Mouse (Mus musculus) c-Kit-negative CD71-positive TER-119-positive erythroid progenitor cells, embryonic 14.5 days (primary cell): ENCODE results near the gene Otol1.

ENCODE experiments used
- DNase-seq: peaks from one replicate; pipeline ENCODE4 v3.0.0-alpha.2; 2013; ENCODE audit warnings: low read depth, low spot score

The Otol1 gene

DNA sequence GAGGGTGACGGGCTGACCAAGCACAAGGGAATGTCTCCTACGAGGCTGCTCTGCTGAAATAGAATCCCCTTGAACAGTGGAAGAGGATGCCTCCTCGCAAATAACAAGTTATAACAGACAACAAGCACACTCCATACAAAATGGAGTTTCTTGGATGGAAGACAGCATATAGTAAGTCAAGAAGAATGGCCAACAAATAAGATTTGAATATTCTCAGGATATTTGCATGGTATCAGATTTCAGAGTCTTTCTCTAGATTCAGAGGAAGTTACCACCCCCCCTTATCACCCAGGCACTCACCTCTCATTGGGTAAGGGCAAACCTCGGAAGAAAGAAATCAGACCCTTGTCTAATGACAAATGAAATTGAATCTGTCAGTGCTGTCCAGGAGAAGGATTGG is at the start of gene Otol1:
Gene Otol1 (plus strand): TSS at position 301 of the 400 bp plus-strand sequence.
- DNase-seq: no peak

DNA sequence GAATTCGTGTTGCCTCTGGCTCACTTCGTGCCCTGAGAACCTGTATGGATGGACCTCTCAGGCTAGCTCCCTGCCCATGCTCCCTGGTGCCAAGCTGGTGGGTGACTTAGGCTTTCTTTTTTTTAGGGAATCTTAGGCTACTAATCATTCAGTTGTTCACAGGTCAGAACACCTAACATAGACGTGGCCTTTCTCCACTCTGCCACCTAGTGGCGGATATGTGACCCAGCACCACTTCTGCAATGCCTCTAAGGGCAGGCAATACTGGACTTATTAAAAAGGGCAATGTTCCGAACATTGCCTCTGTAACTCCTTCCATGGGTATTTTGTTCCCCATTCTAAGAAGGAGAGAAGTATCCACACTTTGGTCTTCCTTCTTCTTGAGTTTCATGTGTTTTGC is 45.2 kb upstream of the Otol1 start:
- peak; percentile 4 for DNase-seq

DNA sequence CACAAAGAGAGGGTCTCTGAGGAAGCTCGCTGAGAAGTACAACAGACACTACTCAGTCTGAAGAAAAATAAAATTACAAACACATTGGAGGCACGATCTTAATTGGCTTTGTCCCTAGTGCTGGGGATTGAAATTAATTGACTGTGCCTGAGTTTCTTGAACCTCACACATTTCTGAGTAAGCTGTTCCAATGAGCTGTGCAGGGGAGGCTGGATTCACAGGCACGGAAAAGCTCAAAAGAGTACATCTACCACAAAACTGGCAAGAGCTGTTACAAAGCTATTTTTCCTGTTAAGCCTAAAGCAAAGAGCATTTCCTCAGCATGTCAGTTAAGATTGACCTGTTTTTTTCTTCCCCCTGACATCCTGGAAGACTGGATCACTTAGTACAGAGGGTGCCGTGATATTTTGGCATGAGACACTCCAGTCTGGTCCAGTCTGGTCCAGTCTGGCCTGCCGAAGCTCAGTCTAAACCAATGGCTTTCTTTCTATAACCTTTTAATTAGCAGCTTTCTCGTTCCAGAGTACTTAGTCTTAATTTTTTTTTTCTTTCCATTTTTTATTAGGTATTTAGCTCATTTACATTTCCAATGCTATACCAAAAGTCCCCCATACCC is 35.8 kb upstream of the Otol1 start:
- DNase-seq: no peak

DNA sequence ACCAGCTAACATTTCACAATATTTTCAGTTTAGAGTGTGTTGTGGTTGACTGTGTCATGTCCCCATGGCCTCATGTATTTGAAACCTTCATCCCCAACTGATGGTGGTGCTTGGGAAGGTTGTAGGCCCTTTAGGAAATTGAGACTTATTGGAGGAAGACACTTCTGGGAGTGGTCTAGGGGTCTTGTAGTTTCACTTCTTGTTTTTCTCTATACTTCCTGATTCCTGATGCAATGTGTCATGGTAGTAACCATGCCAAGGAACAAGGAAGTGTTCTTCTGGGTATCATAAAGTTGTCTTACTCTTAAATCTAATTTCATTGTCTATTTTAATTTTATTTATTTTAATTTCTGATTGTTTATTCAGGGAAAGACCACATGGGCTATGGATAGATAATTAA is 29.3 kb upstream of the Otol1 start:
- DNase-seq: no peak

DNA sequence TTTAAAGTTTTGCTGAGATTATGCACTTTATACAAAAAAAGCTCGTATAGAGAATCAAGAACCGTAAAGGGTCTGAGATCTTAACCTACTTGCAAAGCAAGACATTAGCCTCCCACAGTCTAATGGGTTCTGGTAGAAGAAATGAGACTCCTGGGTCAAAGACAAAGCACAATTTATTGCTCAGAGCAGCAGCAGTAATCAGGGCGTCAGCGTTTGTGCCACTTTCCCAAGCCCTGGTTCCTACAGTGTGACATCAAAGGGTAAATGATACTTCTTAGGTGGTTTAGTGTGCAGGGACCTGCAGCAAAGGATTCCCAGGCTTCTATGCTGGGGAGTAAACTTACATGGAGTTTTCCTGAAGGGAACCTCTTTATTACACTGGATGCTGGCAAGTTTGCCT is 13.6 kb upstream of the Otol1 start:
- no peak for DNase-seq

DNA sequence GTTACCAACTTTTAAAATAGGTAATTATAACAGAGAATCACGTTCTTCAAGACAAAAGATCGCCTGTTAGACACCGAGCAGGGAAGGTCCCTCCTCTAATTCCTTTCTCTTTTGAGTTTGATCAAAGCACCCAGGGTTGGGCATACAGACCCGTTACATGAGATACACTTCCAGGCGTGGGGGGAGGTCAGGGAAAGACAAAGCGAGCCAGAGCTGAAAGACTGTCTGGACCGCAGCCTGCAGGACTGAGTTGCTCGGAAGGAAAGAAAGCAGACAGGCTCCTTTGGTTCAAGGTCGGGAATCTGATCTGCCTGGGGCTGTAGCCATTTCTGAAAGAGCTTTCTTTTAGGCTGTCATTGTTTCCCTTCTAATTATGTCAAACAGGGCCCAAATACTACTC is 5.9 kb upstream of the Otol1 start:
- DNase-seq: no peak

DNA sequence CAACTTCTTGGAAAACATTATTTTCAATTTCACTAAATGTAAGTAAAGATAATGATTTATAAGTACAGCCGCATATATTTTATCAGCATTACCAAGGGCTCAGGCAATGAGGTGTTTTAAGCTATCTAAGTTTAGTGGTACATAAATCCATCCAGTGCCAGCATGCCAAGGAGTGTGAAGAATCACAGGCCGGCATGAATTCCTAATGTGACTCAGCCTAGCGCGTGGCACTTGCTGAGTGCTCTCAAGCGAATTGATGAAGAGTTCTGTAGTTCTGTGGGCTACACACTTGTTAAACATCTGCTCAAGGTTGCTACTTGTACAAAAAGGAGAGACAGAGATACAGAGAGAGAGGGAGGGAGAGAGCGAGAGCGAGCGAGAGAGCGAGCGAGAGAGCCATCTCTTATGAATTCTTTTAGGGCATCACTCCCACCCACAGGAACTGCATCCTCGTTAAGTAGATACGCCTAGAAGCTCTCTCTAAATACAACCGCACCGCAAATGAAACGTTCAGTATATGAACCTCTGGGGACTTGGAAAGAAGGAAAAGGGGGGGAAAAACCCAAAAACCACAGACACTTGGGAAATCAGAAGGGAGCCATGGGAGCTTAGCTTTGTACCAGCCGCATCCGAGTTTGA is 4.2 kb upstream of the Otol1 start:
- no peak for DNase-seq

DNA sequence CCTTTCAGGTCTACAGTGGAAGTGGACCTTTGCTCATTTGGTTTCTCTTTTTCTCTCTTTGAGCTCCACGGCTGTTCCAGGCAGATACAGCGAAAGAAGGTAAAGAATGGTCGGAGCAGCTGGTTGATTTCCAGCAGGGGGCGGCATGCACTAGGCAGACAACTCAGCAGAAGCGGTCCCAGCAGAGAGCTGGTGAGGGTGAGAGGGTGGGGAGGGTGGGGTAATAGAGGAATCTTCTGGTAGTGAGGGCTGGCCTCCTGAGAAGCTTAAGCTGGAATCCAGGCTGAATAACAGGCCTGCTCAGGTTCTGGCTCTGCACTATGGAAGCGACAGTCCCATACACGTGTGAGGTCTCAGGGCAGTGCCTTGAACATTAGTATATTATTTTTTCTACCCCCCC is 3.5 kb upstream of the Otol1 start:
- no peak for DNase-seq

DNA sequence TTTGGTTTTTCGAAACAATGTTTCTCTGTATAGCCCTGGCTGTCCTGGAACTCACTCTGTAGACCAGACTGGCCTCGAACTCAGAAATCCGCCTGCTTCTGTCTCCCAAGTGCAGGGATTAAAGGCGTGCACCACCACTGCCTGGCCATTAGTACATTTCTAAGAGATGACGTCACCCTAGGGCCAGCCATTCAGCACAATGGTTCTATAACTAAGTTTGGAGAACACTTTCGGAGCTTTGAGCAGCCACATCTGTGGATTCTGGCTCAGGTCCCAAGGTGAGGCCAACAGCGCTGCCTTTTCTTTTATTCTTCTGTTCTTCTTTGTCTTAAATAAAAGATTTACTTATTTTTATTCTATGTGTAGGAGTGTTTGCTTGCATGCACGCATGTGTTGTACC is 3.0 kb upstream of the Otol1 start:
- no peak for DNase-seq

DNA sequence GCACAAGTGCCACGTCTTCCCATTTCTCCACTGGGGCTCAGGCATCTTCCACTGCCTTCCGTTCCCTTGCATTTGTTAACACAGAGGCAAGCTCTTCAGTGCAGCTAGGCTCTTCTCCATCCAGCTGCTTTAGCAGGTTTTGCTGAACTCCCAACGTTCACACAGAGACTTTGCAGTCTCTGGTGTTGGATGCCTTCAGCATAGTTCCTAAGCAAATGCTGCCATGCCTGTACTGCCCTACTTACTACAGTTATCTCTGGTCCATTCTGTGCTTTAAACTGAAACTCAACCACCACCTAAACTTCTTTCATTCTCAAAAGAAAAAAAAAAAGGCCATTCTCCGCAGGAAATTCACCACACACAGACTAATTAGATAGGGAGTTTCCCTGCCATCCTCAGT is 5.2 kb downstream of the Otol1 start:
- DNase-seq: no peak

DNA sequence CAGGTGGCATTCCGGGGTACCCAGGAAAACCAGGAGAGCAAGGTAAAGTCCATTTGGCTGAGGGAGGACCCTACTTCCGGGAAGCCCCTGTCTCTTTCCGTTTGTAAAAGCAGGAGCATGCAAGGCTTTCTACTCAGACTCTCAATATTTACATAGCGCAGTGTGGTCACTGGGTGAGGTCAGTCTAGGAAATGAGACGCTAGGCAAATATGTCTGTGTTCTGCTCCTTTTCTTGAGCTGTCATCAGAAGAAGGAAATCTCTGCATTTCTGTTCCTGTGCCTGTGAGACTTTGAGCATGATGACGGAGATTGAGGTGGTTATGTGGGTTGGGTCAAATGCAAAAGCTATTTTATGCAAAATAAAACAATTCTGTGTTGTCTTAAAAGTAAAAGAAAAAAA is 19.2 kb downstream of the Otol1 start:
- no peak for DNase-seq

DNA sequence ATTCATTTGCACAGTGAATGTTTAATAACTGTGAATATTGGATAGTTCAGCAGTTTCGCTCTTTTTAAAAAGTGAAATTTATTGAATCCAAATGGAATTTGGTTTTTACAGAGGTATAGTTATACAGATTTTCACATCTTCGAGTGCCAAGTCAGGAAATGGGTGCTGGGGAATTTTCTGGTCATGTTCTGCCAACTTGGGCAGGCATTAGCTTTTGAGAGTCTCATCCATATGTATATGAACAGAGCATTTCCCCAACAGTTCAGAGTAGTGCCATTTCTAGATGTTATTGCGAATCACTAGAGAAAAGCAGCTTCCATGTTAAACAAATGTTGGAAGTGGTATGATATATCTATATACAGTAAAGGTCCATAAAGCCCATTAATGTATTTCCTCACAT is 21.8 kb downstream of the Otol1 start:
- DNase-seq: no peak

DNA sequence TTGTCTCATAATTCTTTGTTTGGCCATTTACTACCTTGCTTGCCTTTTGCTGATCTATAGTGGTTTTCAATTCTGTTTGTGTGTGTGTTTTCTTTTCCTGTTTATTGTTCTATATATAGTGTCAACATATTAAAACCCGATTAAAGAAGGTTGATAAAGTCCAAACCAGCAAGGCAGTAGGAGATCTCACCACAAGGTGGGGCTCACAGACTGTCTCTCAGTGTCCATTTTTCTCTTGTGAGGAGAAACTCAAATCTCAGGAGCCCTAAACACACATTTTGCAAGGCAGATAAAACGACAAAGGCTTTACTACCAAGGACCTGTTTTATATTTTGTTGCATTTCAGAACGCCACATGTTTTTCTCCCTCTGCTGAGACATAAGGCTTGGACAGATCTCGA is 28.2 kb downstream of the Otol1 start:
- no peak for DNase-seq
